Mouse (Mus musculus) left cerebral cortex, adult 8-10 months (tissue): ENCODE data around the gene Olfr456. TPM values are rescaled to one million over a fixed set of nuclear protein-coding genes. Genes with fewer than 3 reads are reported as not detected.
"Not testable (repeated sequence)": the region's sequence is repeated elsewhere in the genome, so short reads cannot be mapped to it uniquely, and the experiment has no call there.

Experiments
- DNase-seq, 2 experiments: peaks; one replicate each; pipeline ENCODE4 v3.0.0; 2022; ENCODE audit warnings: low spot score in 2 of 2
- total RNA-seq, 4 experiments: library from RNA; stranded (reverse); gene quantifications; 2 replicates each; pipeline ENCODE4 v1.2.4; 2022

The Olfr456 gene
- total RNA-seq = not detected

GRCm38 (mm10) chr6:42487114-42487513, at the start of gene Olfr456:
Olfr456 (minus strand) TSS chr6:42487214.
- DNase-seq = no peak

GRCm38 (mm10) chr6:42513461-42513860, 26.4 kb upstream of the Olfr456 start:
- no peak for DNase-seq

GRCm38 (mm10) chr6:42509311-42509710, 22.3 kb upstream of the Olfr456 start:
- no peak for DNase-seq

GRCm38 (mm10) chr6:42503478-42503877, 16.5 kb upstream of the Olfr456 start:
- no peak for DNase-seq

GRCm38 (mm10) chr6:42489731-42490130, 2.7 kb upstream of the Olfr456 start:
- no peak for DNase-seq

- no peak for DNase-seq
These were observed 2.4 kb downstream of the Olfr456 start for GRCm38 (mm10) chr6:42484633-42485032.

GRCm38 (mm10) chr6:42476235-42476634, 10.8 kb downstream of the Olfr456 start, which contains the start of gene Olfr457:
Olfr457 (minus strand) TSS chr6:42476335.
- DNase-seq = no peak

- DNase-seq = not testable (repeated sequence)
These were observed 15.7 kb downstream of the Olfr456 start for GRCm38 (mm10) chr6:42471298-42471697.

- no peak for DNase-seq
These were observed 16.5 kb downstream of the Olfr456 start for GRCm38 (mm10) chr6:42470542-42470941.

GRCm38 (mm10) chr6:42465096-42465495, 21.9 kb downstream of the Olfr456 start, which contains the start of gene Olfr458:
Olfr458 (minus strand) TSS chr6:42465196.
- DNase-seq = no peak

GRCm38 (mm10) chr6:42447381-42447780, 39.6 kb downstream of the Olfr456 start:
- no peak for DNase-seq

GRCm38 (mm10) chr6:42444491-42444890, 42.5 kb downstream of the Olfr456 start:
- no peak for DNase-seq

- DNase-seq = no peak
These were observed 45.6 kb downstream of the Olfr456 start for GRCm38 (mm10) chr6:42441395-42441794.

Other genes starting within 250 kb of the Olfr456 start
- gene Gstk1, start 241.3 kb downstream of the Olfr456 start, total RNA-seq = 10 to 100 TPM; 11.3 to 13.8 (median 11.7) TPM
- not detected for gene Tmem139, start 225.2 kb downstream of the Olfr456 start, total RNA-seq
- 10 to 100 TPM; 20.7 to 22.6 (median 22.0) TPM for gene Casp2, start 222.2 kb downstream of the Olfr456 start, total RNA-seq
- gene Clcn1, start 200.5 kb downstream of the Olfr456 start, total RNA-seq = 1 to 10 TPM; 4.3 to 4.8 (median 4.4) TPM
- gene Fam131b, start 162.6 kb downstream of the Olfr456 start, total RNA-seq = 100 to 1,000 TPM; 112 to 128 (median 121) TPM
- gene Zyx, start 137.6 kb downstream of the Olfr456 start, total RNA-seq = 10 to 100 TPM; 42.1 to 50.3 (median 47.5) TPM
- under 1 TPM in 3 of 4 experiments, not detected in 1; 0.23 to 0.68 (median 0.28) TPM for gene Epha1, start 113.9 kb downstream of the Olfr456 start, total RNA-seq
- not detected for gene Tas2r143, start 87.0 kb downstream of the Olfr456 start, total RNA-seq
- gene Tas2r135, start 81.8 kb downstream of the Olfr456 start, total RNA-seq = not detected
- gene Tas2r126, start 52.7 kb downstream of the Olfr456 start, total RNA-seq = not detected
- gene Olfr458, start 22.0 kb downstream of the Olfr456 start, total RNA-seq = not detected
- not detected for gene Olfr457, start 10.9 kb downstream of the Olfr456 start, total RNA-seq
- not detected for gene Olfr455, start 60.4 kb upstream of the Olfr456 start, total RNA-seq
- gene Tcaf3, start 110.5 kb upstream of the Olfr456 start, total RNA-seq = not detected
- under 1 TPM; 0.40 to 0.91 (median 0.58) TPM for gene Tcaf2, start 158.0 kb upstream of the Olfr456 start, total RNA-seq
- gene Tcaf1, start 222.9 kb upstream of the Olfr456 start, total RNA-seq = 100 to 1,000 TPM; 212 to 230 (median 223) TPM